Mouse (Mus musculus): ENCODE measurements around the gene Kif26b. TPM values are rescaled to one million over a fixed set of nuclear protein-coding genes. Genes with fewer than 3 reads are reported as not detected.

Kif26b gene
- total RNA-seq, 2 experiments from 2014 or later = 1.9 to 3.5 TPM

GRCm38 (mm10) chr1:178840311-178840710 lies 311.4 kb downstream of the Kif26b start:
- no peak for TF ChIP-seq CTCF (IDR thresholded peaks at IDR 0.05)
- intact Hi-C loops (cut with DNase I) = no loop called here
- Histone ChIP-seq H3K27ac (no peak overlapping the region), H3K4me3 (no peak overlapping the region)
- no peak for DNase-seq

- Histone ChIP-seq H3K4me3 (no peak overlapping the region), H3K27ac (no peak overlapping the region)
- DNase-seq = no peak
- intact Hi-C loops (cut with DNase I) = no loop called here
- TF ChIP-seq CTCF (IDR thresholded peaks at IDR 0.05) = no peak
Measured at GRCm38 (mm10) chr1:178844839-178845238, 315.9 kb downstream of the Kif26b start.

- intact Hi-C loops (cut with DNase I) = no loop called here
- Histone ChIP-seq H3K4me3 (no peak overlapping the region), H3K27ac (no peak overlapping the region)
- no peak for DNase-seq
- no peak for TF ChIP-seq CTCF (IDR thresholded peaks at IDR 0.05)
Measured at GRCm38 (mm10) chr1:178847569-178847968, 318.6 kb downstream of the Kif26b start.

GRCm38 (mm10) chr1:178848380-178849106 lies 319.6 kb downstream of the Kif26b start:
- H3K27ac ChIP-seq = no peak overlapping the region
- no peak for DNase-seq
- no peak for TF ChIP-seq CTCF (IDR thresholded peaks at IDR 0.05)
- no peak overlapping the region for H3K4me3 ChIP-seq
- intact Hi-C loops (cut with DNase I) = no loop called here

- Histone ChIP-seq H3K27ac (no peak overlapping the region), H3K4me3 (no peak overlapping the region)
- TF ChIP-seq CTCF (IDR thresholded peaks at IDR 0.05) = no peak
- intact Hi-C loops (cut with DNase I) = no loop called here
- DNase-seq = no peak
Measured at GRCm38 (mm10) chr1:178850569-178850968, 321.6 kb downstream of the Kif26b start.

- TF ChIP-seq CTCF (IDR thresholded peaks at IDR 0.05) = no peak
- intact Hi-C loops (cut with DNase I) = no loop called here
- Histone ChIP-seq H3K27ac (no peak overlapping the region), H3K4me3 (no peak overlapping the region)
- DNase-seq = no peak
Measured at GRCm38 (mm10) chr1:178854936-178855335, 326.0 kb downstream of the Kif26b start.

- Histone ChIP-seq H3K27ac (no peak overlapping the region), H3K4me3 (no peak overlapping the region)
- DNase-seq = no peak
- no peak for TF ChIP-seq CTCF (IDR thresholded peaks at IDR 0.05)
- intact Hi-C loops (cut with DNase I) = no loop called here
Measured at GRCm38 (mm10) chr1:178855974-178856373, 327.0 kb downstream of the Kif26b start.

GRCm38 (mm10) chr1:178860671-178861391 lies 331.9 kb downstream of the Kif26b start:
- no peak for DNase-seq
- no peak for TF ChIP-seq CTCF (IDR thresholded peaks at IDR 0.05)
- intact Hi-C loops (cut with DNase I) = no loop called here
- no peak overlapping the region for H3K27ac ChIP-seq
- no peak overlapping the region for H3K4me3 ChIP-seq

GRCm38 (mm10) chr1:178861392-178861762 lies 332.5 kb downstream of the Kif26b start:
- Histone ChIP-seq H3K4me3 (no peak overlapping the region), H3K27ac (no peak overlapping the region)
- intact Hi-C loops (cut with DNase I) = no loop called here
- no peak for DNase-seq
- TF ChIP-seq CTCF (IDR thresholded peaks at IDR 0.05) = no peak

- Histone ChIP-seq H3K27ac (no peak overlapping the region), H3K4me3 (no peak overlapping the region)
- no peak for DNase-seq
- TF ChIP-seq CTCF (IDR thresholded peaks at IDR 0.05) = no peak
- intact Hi-C loops (cut with DNase I) = no loop called here
Measured at GRCm38 (mm10) chr1:178863756-178864155, 334.8 kb downstream of the Kif26b start.

- H3K27ac ChIP-seq = no peak overlapping the region
- H3K4me3 ChIP-seq = no peak overlapping the region
- DNase-seq = no peak
- intact Hi-C loops (cut with DNase I) = no loop called here
- no peak for TF ChIP-seq CTCF (IDR thresholded peaks at IDR 0.05)
Measured at GRCm38 (mm10) chr1:178864297-178864696, 335.4 kb downstream of the Kif26b start.

GRCm38 (mm10) chr1:178866757-178867156 lies 337.8 kb downstream of the Kif26b start:
- no peak for DNase-seq
- no peak overlapping the region for H3K4me3 ChIP-seq
- H3K27ac ChIP-seq = no peak overlapping the region
- no peak for TF ChIP-seq CTCF (IDR thresholded peaks at IDR 0.05)
- intact Hi-C loops (cut with DNase I) = no loop called here

GRCm38 (mm10) chr1:178871055-178871454 lies 342.1 kb downstream of the Kif26b start:
- intact Hi-C loops (cut with DNase I) = no loop called here
- DNase-seq = no peak
- Histone ChIP-seq H3K4me3 (no peak overlapping the region), H3K27ac (no peak overlapping the region)
- no peak for TF ChIP-seq CTCF (IDR thresholded peaks at IDR 0.05)

- intact Hi-C loops (cut with DNase I) = no loop called here
- TF ChIP-seq CTCF (IDR thresholded peaks at IDR 0.05) = no peak
- DNase-seq = no peak
- Histone ChIP-seq H3K4me3 (no peak overlapping the region), H3K27ac (no peak overlapping the region)
Measured at GRCm38 (mm10) chr1:178876926-178877325, 348.0 kb downstream of the Kif26b start.

Measured in gastrocnemius, adult 2 months (tissue).